Mouse (Mus musculus): ENCODE measurements around the gene Adgrg5. TPM values are rescaled to one million over a fixed set of nuclear protein-coding genes. Genes with fewer than 3 reads are reported as not detected.
A peak's percentile ranks its signal among the peaks of the same experiment; 100 is the strongest.

Gene Adgrg5
- total and polyA plus RNA-seq, 2 experiments from 2014 or later: 0.11 TPM; not detected in 1

GRCm38 (mm10) chr8:94954921-94955758 lies 31.6 kb downstream of the Adgrg5 start:
- Histone ChIP-seq H3K36me3 (ENCODE audit: insufficient read depth, low read length) (no peaks in the 10 kb centered on the region), H3K4me1 (ENCODE audit: insufficient read depth, low read length) (no peaks in the 10 kb centered on the region; the same call in 1 of the 2 replicates), H3K4me2 (ENCODE audit: low read depth, low read length) (no peak overlapping the region), H3K27ac (no peak overlapping the region), H3K4me3 (ENCODE audit: low read length) (no peak overlapping the region), H3K9ac (replicated peaks; ENCODE audit: low read length) (no peak overlapping the region), H3K9me3 (ENCODE audit: low read length) (no peaks in the 10 kb centered on the region), H3K27me3 (ENCODE audit: insufficient read depth, low read length) (no peaks in the 10 kb centered on the region)
- peak; percentile 67 for TF ChIP-seq CTCF (IDR thresholded peaks at IDR 0.05; ENCODE audit: low read depth)
- WGBS: 40% methylated on average over 9 of the region's 9 CpGs
- peak; percentile 76 for DNase-seq (ENCODE audit: low spot score)
- no peak for ATAC-seq

GRCm38 (mm10) chr8:94956078-94956574 lies 32.6 kb downstream of the Adgrg5 start:
- Histone ChIP-seq H3K36me3 (ENCODE audit: insufficient read depth, low read length) (no peaks in the 10 kb centered on the region), H3K9me3 (ENCODE audit: low read length) (no peaks in the 10 kb centered on the region), H3K9ac (replicated peaks; ENCODE audit: low read length) (no peak overlapping the region), H3K4me1 (ENCODE audit: insufficient read depth, low read length) (no peaks in the 10 kb centered on the region; the same call in 1 of the 2 replicates), H3K4me2 (ENCODE audit: low read depth, low read length) (no peak overlapping the region), H3K27ac (no peak overlapping the region), H3K27me3 (ENCODE audit: insufficient read depth, low read length) (no peaks in the 10 kb centered on the region), H3K4me3 (ENCODE audit: low read length) (no peak overlapping the region)
- ATAC-seq: no peak
- DNase-seq (ENCODE audit: low spot score): no peak
- TF ChIP-seq CTCF (IDR thresholded peaks at IDR 0.05; ENCODE audit: low read depth): no peak
- WGBS: 91% methylated on average over 1 of the region's 1 CpGs

GRCm38 (mm10) chr8:94962201-94962600 lies 38.7 kb downstream of the Adgrg5 start:
- DNase-seq (ENCODE audit: low spot score): no peak
- Histone ChIP-seq H3K9me3 (ENCODE audit: low read length) (no peaks in the 10 kb centered on the region), H3K4me2 (ENCODE audit: low read depth, low read length) (no peak overlapping the region), H3K4me3 (ENCODE audit: low read length) (no peak overlapping the region), H3K27ac (no peak overlapping the region), H3K9ac (replicated peaks; ENCODE audit: low read length) (no peak overlapping the region), H3K27me3 (ENCODE audit: insufficient read depth, low read length) (no peaks in the 10 kb centered on the region), H3K4me1 (ENCODE audit: insufficient read depth, low read length) (no peaks in the 10 kb centered on the region), H3K36me3 (ENCODE audit: insufficient read depth, low read length) (no peaks in the 10 kb centered on the region)
- no peak for TF ChIP-seq CTCF (IDR thresholded peaks at IDR 0.05; ENCODE audit: low read depth)
- ATAC-seq: no peak
- 86% methylated on average over 1 of the region's 1 CpGs for WGBS

- H3K27me3 ChIP-seq (ENCODE audit: insufficient read depth, low read length): no peaks in the 10 kb centered on the region
- no peak overlapping the region for H3K27ac ChIP-seq
- no peak overlapping the region for H3K4me2 ChIP-seq (ENCODE audit: low read depth, low read length)
- H3K9ac ChIP-seq (replicated peaks; ENCODE audit: low read length): no peak overlapping the region
- no peaks in the 10 kb centered on the region for H3K4me1 ChIP-seq (ENCODE audit: insufficient read depth, low read length)
- WGBS: 51% methylated on average over 10 of the region's 10 CpGs
- TF ChIP-seq CTCF (IDR thresholded peaks at IDR 0.05; ENCODE audit: low read depth): no peak
- ATAC-seq (no peak), DNase-seq (ENCODE audit: low spot score) (no peak)
- H3K4me3 ChIP-seq (ENCODE audit: low read length): no peak overlapping the region
- no peaks in the 10 kb centered on the region for H3K9me3 ChIP-seq (ENCODE audit: low read length)
- H3K36me3 ChIP-seq (ENCODE audit: insufficient read depth, low read length): no peaks in the 10 kb centered on the region
Measured at GRCm38 (mm10) chr8:94964828-94965227, 41.3 kb downstream of the Adgrg5 start.

- Histone ChIP-seq H3K27me3 (ENCODE audit: insufficient read depth, low read length) (no peaks in the 10 kb centered on the region), H3K9ac (replicated peaks; ENCODE audit: low read length) (no peak overlapping the region), H3K4me1 (ENCODE audit: insufficient read depth, low read length) (no peaks in the 10 kb centered on the region), H3K4me3 (ENCODE audit: low read length) (no peak overlapping the region), H3K4me2 (ENCODE audit: low read depth, low read length) (no peak overlapping the region), H3K27ac (no peak overlapping the region), H3K36me3 (ENCODE audit: insufficient read depth, low read length) (no peaks in the 10 kb centered on the region), H3K9me3 (ENCODE audit: low read length) (no peaks in the 10 kb centered on the region)
- TF ChIP-seq CTCF (IDR thresholded peaks at IDR 0.05; ENCODE audit: low read depth): peak; percentile 87
- no peak for ATAC-seq
- DNase-seq (ENCODE audit: low spot score): peak; percentile 83
- WGBS: 19% methylated on average over 7 of the region's 7 CpGs
Measured at GRCm38 (mm10) chr8:94966578-94966977, 43.1 kb downstream of the Adgrg5 start.

- Histone ChIP-seq H3K4me3 (ENCODE audit: low read length) (no peak overlapping the region), H3K27me3 (ENCODE audit: insufficient read depth, low read length) (no peaks in the 10 kb centered on the region), H3K36me3 (ENCODE audit: insufficient read depth, low read length) (no peaks in the 10 kb centered on the region), H3K9me3 (ENCODE audit: low read length) (no peaks in the 10 kb centered on the region), H3K4me1 (ENCODE audit: insufficient read depth, low read length) (no peaks in the 10 kb centered on the region), H3K27ac (no peak overlapping the region), H3K9ac (replicated peaks; ENCODE audit: low read length) (no peak overlapping the region), H3K4me2 (ENCODE audit: low read depth, low read length) (no peak overlapping the region)
- no peak for TF ChIP-seq CTCF (IDR thresholded peaks at IDR 0.05; ENCODE audit: low read depth)
- ATAC-seq (no peak), DNase-seq (ENCODE audit: low spot score) (no peak)
- 89% methylated on average over 4 of the region's 4 CpGs for WGBS
Measured at GRCm38 (mm10) chr8:94967071-94967470, 43.6 kb downstream of the Adgrg5 start.

GRCm38 (mm10) chr8:94967554-94967953 lies 44.1 kb downstream of the Adgrg5 start:
- TF ChIP-seq CTCF (IDR thresholded peaks at IDR 0.05; ENCODE audit: low read depth): no peak

More at GRCm38 (mm10) chr8:94967554-94967953, 44.1 kb downstream of the Adgrg5 start:
- Histone ChIP-seq H3K27me3 (ENCODE audit: insufficient read depth, low read length) (no peaks in the 10 kb centered on the region), H3K4me2 (ENCODE audit: low read depth, low read length) (no peak overlapping the region), H3K36me3 (ENCODE audit: insufficient read depth, low read length) (no peaks in the 10 kb centered on the region), H3K9me3 (ENCODE audit: low read length) (no peaks in the 10 kb centered on the region), H3K4me1 (ENCODE audit: insufficient read depth, low read length) (no peaks in the 10 kb centered on the region), H3K4me3 (ENCODE audit: low read length) (no peak overlapping the region), H3K9ac (replicated peaks; ENCODE audit: low read length) (no peak overlapping the region), H3K27ac (no peak overlapping the region)
- no peak for ATAC-seq
- 58% methylated on average over 3 of the region's 3 CpGs for WGBS
- DNase-seq (ENCODE audit: low spot score): peak; percentile 26
